Mouse (Mus musculus) liver, embryonic 12.5 days (tissue): ENCODE measurements at regions not wholly inside any gene's neighbourhood (a gene's known extent, or its start where the extent isn't known, plus 50 kb on each side); places are given as distances from the start of the nearest gene placed in this dataset.

Source experiments
- ATAC-seq: fragments of 200-750 bp; cut with Nextera tagmentation; 2 replicates; pipeline ENCODE4 v1.8.0; 2017; ENCODE audit warnings: moderate number of reproducible peaks, mild to moderate bottlenecking, moderate library complexity
- H3K27ac ChIP-seq: fragments of 300-500 bp; sonication (generic); 2 replicates; pipeline ENCODE4 v1.5.1; 2016; ENCODE audit warnings: mild to moderate bottlenecking
- H3K27me3 ChIP-seq: fragments of 300-500 bp; sonication (generic); replicated peaks from 2 replicates; pipeline ENCODE4 v1.6.1; 2016; ENCODE audit warnings: mild to moderate bottlenecking, moderate library complexity
- H3K36me3 ChIP-seq: fragments of 300-500 bp; sonication (generic); 2 replicates; pipeline ENCODE4 v1.6.1; 2016; ENCODE audit warnings: mild to moderate bottlenecking, moderate library complexity
- H3K4me1 ChIP-seq: fragments of 300-500 bp; sonication (generic); 2 replicates; pipeline ENCODE4 v1.6.1; 2016
- H3K4me2 ChIP-seq: fragments of 300-500 bp; sonication (generic); 2 replicates; pipeline ENCODE4 v1.6.1; 2016; ENCODE audit warnings: mild to moderate bottlenecking, moderate library complexity
- H3K4me3 ChIP-seq: fragments of 300-500 bp; sonication (generic); 2 replicates; pipeline ENCODE4 v1.5.1; 2016; ENCODE audit warnings: mild to moderate bottlenecking, moderate library complexity
- H3K9ac ChIP-seq: fragments of 300-500 bp; sonication (generic); 2 replicates; pipeline ENCODE4 v1.6.1; 2016; ENCODE audit warnings: mild to moderate bottlenecking, moderate library complexity
- H3K9me3 ChIP-seq: fragments of 300-500 bp; sonication (generic); replicated peaks from 2 replicates; pipeline ENCODE4 v1.6.1; 2016; ENCODE audit warnings: mild to moderate bottlenecking, moderate library complexity
- WGBS: fragments of 180-500 bp; shearing (Covaris S2); methylation state at CpG from one replicate; pipeline ENCODE4 v1.1.7; 2016; ENCODE audit not compliant: insufficient replicate concordance; 5-methylcytosine and 5-hydroxymethylcytosine counted together

GRCm38 (mm10) chr15:88037606-88038005 lies 493.5 kb downstream of the Fam19a5 start:
- H3K9ac ChIP-seq = no peak overlapping the region
- H3K4me2 ChIP-seq = no peak overlapping the region
- H3K4me1 ChIP-seq = no peaks in the 10 kb centered on the region
- H3K9me3 ChIP-seq = peaks cover 5% of the 10 kb centered on the region; the same call in 1 of the 2 replicates
- no peaks in the 10 kb centered on the region for H3K36me3 ChIP-seq
- no peak overlapping the region for H3K27ac ChIP-seq
- ATAC-seq = no peak
- no peaks in the 10 kb centered on the region for H3K27me3 ChIP-seq
- no peak overlapping the region for H3K4me3 ChIP-seq
- 73% methylated on average over 4 of the region's 4 CpGs for WGBS

- Histone ChIP-seq H3K9ac (no peak overlapping the region), H3K4me1 (no peaks in the 10 kb centered on the region), H3K27me3 (no peaks in the 10 kb centered on the region), H3K4me3 (no peak overlapping the region), H3K9me3 (peaks cover 10% of the 10 kb centered on the region), H3K27ac (no peak overlapping the region), H3K36me3 (no peaks in the 10 kb centered on the region), H3K4me2 (no peak overlapping the region)
- WGBS = 48% methylated on average over 2 of the region's 2 CpGs
- ATAC-seq = no peak
Measured at GRCm38 (mm10) chr15:88042821-88043220, 498.7 kb downstream of the Fam19a5 start.

DNA sequence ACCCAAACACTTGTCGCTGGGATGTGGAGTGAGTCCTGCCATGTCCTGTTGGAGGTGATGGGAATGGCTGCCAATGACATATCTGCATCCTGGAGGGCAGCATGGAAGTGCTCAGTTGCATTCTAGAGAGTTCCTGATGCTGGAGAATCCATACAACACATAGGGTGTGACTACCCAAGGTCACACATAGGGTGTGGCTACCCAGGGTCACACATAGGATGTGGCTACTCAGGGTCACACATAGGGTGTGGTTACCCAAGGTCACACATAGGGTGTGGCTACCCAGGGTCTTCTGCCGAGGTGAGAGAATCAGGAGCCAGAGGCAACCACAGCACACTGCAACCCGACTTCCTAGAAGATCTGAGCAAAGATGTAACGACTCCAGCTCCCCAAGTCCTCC lies 514.0 kb downstream of the Fam19a5 start:
- Histone ChIP-seq H3K4me2 (no peak overlapping the region), H3K36me3 (no peaks in the 10 kb centered on the region), H3K4me3 (no peak overlapping the region), H3K27ac (no peak overlapping the region), H3K27me3 (no peaks in the 10 kb centered on the region), H3K9me3 (peaks cover 5% of the 10 kb centered on the region; the same call in 1 of the 2 replicates), H3K4me1 (no peaks in the 10 kb centered on the region), H3K9ac (no peak overlapping the region)
- 46% methylated on average over 4 of the region's 4 CpGs for WGBS
- no peak for ATAC-seq

DNA sequence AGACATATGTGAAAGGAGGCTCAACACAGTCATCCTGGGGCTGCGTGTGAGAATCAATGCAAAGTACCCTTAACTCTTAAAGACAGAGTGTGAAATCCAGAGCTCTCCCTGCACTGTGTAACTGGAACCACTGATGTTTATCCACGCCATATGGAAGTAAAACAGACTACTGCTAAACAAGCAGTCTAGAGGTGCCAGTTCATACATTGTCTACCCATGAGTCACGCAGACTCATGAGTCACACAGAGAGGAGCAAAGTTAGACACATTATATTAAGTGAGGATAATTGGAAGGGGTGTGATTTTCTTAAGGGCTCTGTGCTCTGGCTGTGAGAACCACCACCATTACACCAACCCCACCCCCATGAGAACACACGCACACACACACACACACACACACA lies 516.8 kb downstream of the Fam19a5 start:
- Histone ChIP-seq H3K27me3 (no peaks in the 10 kb centered on the region), H3K27ac (no peak overlapping the region), H3K4me2 (no peak overlapping the region), H3K36me3 (no peaks in the 10 kb centered on the region), H3K4me3 (no peak overlapping the region), H3K9ac (no peak overlapping the region), H3K4me1 (no peaks in the 10 kb centered on the region), H3K9me3 (peaks cover 13% of the 10 kb centered on the region; the same call in 1 of the 2 replicates)
- 67% methylated on average over 4 of the region's 4 CpGs for WGBS
- ATAC-seq = no peak

DNA sequence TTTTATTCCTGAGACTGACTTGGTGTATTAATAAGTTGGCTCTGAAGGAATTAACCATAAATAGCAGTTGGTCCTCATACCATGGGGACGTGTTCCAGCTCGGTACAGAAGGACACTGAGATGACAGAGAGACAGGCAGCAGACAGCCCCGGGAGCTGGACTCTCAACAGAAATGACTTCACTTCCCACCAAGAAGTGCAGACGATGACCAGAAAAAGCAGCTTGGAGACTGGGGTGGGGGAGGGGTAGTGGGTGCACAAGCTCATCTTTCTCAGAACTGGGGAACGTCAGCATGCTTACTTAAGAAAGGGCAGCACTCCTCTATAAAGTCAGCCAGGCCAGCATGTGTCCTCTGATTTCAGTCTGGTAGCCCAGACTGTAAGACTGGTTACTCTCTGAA lies 518.9 kb downstream of the Fam19a5 start:
- 61% methylated on average over 5 of the region's 5 CpGs for WGBS
- ATAC-seq = no peak
- H3K4me1 ChIP-seq = no peaks in the 10 kb centered on the region
- H3K9me3 ChIP-seq = 0 out of 2 replicates have a peak, but pooled peaks cover 8% of the 10 kb centered on the region
- H3K27me3 ChIP-seq = no peaks in the 10 kb centered on the region
- no peaks in the 10 kb centered on the region for H3K36me3 ChIP-seq
- H3K4me2 ChIP-seq = no peak overlapping the region
- no peak overlapping the region for H3K4me3 ChIP-seq
- H3K9ac ChIP-seq = no peak overlapping the region
- H3K27ac ChIP-seq = no peak overlapping the region

- Histone ChIP-seq H3K4me2 (no peak overlapping the region), H3K27me3 (no peaks in the 10 kb centered on the region), H3K36me3 (no peaks in the 10 kb centered on the region), H3K9ac (no peak overlapping the region), H3K4me3 (no peak overlapping the region), H3K4me1 (no peaks in the 10 kb centered on the region), H3K27ac (no peak overlapping the region), H3K9me3 (0 out of 2 replicates have a peak, but pooled peaks cover 8% of the 10 kb centered on the region)
- ATAC-seq = no peak
- 68% methylated on average over 3 of the region's 3 CpGs for WGBS
Measured at GRCm38 (mm10) chr15:88068476-88068875, 524.4 kb downstream of the Fam19a5 start.

- ATAC-seq = no peak
- Histone ChIP-seq H3K4me3 (no peak overlapping the region), H3K36me3 (no peaks in the 10 kb centered on the region), H3K27ac (no peak overlapping the region), H3K9me3 (peaks cover 6% of the 10 kb centered on the region; the same call in 1 of the 2 replicates), H3K9ac (no peak overlapping the region), H3K4me1 (no peaks in the 10 kb centered on the region), H3K4me2 (no peak overlapping the region), H3K27me3 (no peaks in the 10 kb centered on the region)
- WGBS = 25% methylated on average over 1 of the region's 1 CpGs
Measured at GRCm38 (mm10) chr15:88072676-88073075, 527.4 kb upstream of the Zdhhc25 start.

DNA sequence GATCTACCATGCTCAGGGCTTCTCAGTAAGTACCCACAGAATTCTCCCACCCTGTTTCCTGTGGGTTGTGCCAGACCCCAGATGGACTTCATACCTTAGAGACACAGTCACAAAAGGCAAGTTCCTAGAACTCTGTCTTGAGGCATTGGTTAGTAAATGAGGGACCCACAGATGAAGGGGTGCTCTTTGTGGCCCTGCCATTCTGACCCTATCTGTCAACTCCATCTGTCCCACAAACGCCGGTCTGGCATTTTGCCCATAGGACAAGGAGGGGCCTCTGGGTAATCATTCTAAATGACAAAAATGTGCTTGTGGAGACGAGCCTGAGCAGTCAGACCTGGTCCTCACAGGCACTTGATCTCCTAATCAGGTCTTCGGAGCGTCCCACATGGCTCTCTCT lies 516.2 kb upstream of the Zdhhc25 start:
- no peaks in the 10 kb centered on the region for H3K27me3 ChIP-seq
- no peak for ATAC-seq
- no peak overlapping the region for H3K9ac ChIP-seq
- H3K9me3 ChIP-seq = peaks cover 6% of the 10 kb centered on the region; the same call in 1 of the 2 replicates
- no peak overlapping the region for H3K4me2 ChIP-seq
- H3K27ac ChIP-seq = no peak overlapping the region
- H3K4me3 ChIP-seq = no peak overlapping the region
- H3K36me3 ChIP-seq = no peaks in the 10 kb centered on the region
- 69% methylated on average over 5 of the region's 5 CpGs for WGBS
- no peaks in the 10 kb centered on the region for H3K4me1 ChIP-seq

GRCm38 (mm10) chr15:88085631-88086030 lies 514.5 kb upstream of the Zdhhc25 start:
- H3K9ac ChIP-seq = no peak overlapping the region
- no peak overlapping the region for H3K27ac ChIP-seq
- H3K9me3 ChIP-seq = peaks cover 6% of the 10 kb centered on the region; the same call in 1 of the 2 replicates
- H3K4me3 ChIP-seq = no peak overlapping the region
- H3K27me3 ChIP-seq = no peaks in the 10 kb centered on the region
- H3K4me2 ChIP-seq = no peak overlapping the region
- H3K4me1 ChIP-seq = no peaks in the 10 kb centered on the region
- no peak for ATAC-seq
- 50% methylated on average over 3 of the region's 3 CpGs for WGBS
- no peaks in the 10 kb centered on the region for H3K36me3 ChIP-seq

DNA sequence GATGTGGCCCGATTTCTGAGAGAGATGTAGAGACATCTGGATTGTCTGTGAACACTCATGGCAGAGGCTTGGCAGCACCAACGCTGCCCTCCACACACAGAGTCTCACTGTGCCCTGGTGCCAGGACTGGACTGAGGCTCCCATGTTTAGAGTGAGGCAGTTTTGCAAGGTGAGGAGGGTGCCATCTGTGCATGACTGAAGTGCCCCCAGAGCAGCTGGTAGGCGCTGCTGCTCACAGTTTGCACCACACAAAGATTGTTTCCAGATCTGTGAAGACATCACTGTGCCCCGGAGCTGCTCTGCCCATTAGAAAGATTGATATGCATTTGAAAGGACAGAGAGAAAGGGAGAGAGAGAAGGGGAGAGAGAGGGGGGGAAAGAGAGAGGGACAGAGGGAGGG lies 510.6 kb upstream of the Zdhhc25 start:
- Histone ChIP-seq H3K27me3 (no peaks in the 10 kb centered on the region), H3K4me3 (no peak overlapping the region), H3K27ac (no peak overlapping the region), H3K4me1 (no peaks in the 10 kb centered on the region), H3K9ac (no peak overlapping the region), H3K4me2 (no peak overlapping the region), H3K9me3 (peaks cover 19% of the 10 kb centered on the region), H3K36me3 (no peaks in the 10 kb centered on the region)
- WGBS = 64% methylated on average over 4 of the region's 4 CpGs
- no peak for ATAC-seq

DNA sequence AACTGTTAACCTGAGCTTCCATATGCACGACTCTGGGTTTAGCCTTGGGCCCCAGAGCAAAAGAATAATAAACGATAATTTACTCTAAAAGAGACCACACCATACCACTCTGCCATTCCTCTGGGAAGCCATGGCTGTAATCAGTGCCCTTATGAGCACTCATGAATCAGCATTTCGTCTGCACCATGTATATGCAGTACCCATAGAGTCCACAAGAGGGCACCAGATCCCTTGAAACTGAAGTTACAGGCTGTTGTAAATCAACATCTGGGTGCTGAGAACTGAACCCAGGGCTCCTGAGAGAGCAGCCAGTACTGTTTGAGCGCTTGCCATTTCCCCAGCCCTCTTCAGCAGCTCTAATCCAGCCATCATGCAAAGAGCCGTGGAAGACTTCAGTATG lies 508.7 kb upstream of the Zdhhc25 start:
- Histone ChIP-seq H3K27ac (no peak overlapping the region), H3K4me1 (no peaks in the 10 kb centered on the region), H3K4me2 (no peak overlapping the region), H3K9ac (no peak overlapping the region), H3K27me3 (no peaks in the 10 kb centered on the region), H3K4me3 (no peak overlapping the region), H3K9me3 (peaks cover 26% of the 10 kb centered on the region), H3K36me3 (no peaks in the 10 kb centered on the region)
- no peak for ATAC-seq
- WGBS = 69% methylated on average over 5 of the region's 5 CpGs

DNA sequence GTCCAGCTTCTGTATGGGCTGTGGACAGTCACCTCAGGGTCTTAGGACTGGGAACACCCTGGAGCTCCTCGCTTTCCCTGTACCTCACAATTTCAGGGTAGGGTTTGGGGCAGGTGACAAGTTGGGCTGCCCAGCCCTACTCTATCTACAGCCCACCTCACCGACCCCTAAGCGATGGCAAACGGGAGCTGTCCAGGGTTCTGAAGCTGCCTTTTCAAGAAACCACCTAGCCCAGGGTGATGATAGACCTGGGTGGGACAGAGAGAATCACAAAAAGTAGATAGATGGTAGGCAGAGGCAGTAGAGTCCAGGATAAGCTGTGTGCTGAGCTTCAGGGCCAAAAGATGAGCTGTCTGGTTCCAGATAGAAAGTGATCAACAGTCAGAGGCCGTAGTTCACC lies 479.7 kb upstream of the Zdhhc25 start:
- 27% methylated on average over 5 of the region's 5 CpGs for WGBS
- ATAC-seq = no peak
- Histone ChIP-seq H3K4me2 (no peak overlapping the region), H3K27ac (no peak overlapping the region), H3K9ac (no peak overlapping the region), H3K9me3 (peaks cover 18% of the 10 kb centered on the region; the same call in 1 of the 2 replicates), H3K4me1 (no peaks in the 10 kb centered on the region), H3K36me3 (no peaks in the 10 kb centered on the region), H3K4me3 (no peak overlapping the region), H3K27me3 (no peaks in the 10 kb centered on the region)

DNA sequence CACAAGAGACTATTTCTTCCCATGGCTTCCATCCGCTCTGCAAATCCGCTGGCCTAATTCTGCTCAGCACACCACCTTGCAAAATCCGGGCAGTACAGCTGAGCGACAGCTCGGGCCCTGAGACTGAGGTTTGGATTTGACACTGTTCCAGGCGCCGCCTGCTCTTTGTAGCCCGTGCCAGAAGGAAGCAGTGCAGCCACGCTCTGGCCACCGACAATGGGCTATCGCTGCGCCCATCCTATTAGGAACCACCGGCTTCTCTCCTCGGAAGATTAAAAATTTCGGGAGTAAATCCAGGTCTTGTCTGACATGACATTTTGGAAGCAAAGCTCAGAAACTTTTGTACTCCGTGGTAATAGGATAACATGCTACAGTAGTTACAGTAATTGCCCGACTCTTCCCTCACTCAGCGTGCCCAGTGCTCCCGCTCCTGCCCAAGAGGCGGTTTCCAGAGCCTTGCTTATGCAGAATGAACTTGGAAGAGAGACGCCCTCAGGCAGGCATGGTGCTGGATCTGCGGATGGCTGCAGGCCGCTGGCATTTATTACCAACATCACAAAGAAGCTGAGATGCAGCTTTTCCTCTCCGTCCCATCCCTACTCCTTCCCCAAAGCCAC lies 476.1 kb upstream of the Zdhhc25 start:
- no peak overlapping the region for H3K4me2 ChIP-seq
- no peak overlapping the region for H3K4me3 ChIP-seq
- WGBS = 73% methylated on average over 24 of the region's 24 CpGs
- no peak overlapping the region for H3K9ac ChIP-seq
- no peak overlapping the region for H3K27ac ChIP-seq
- no peaks in the 10 kb centered on the region for H3K36me3 ChIP-seq
- no peak for ATAC-seq
- no peaks in the 10 kb centered on the region for H3K4me1 ChIP-seq
- H3K27me3 ChIP-seq = no peaks in the 10 kb centered on the region
- H3K9me3 ChIP-seq = peaks cover 18% of the 10 kb centered on the region
